Mouse (Mus musculus): ENCODE data around the gene Ugt1a5. TPM values are rescaled to one million over a fixed set of nuclear protein-coding genes. Genes with fewer than 3 reads are reported as not detected.

Gene Ugt1a5
- polyA plus RNA-seq, 1 experiment from 2014 or later = not detected

DNA sequence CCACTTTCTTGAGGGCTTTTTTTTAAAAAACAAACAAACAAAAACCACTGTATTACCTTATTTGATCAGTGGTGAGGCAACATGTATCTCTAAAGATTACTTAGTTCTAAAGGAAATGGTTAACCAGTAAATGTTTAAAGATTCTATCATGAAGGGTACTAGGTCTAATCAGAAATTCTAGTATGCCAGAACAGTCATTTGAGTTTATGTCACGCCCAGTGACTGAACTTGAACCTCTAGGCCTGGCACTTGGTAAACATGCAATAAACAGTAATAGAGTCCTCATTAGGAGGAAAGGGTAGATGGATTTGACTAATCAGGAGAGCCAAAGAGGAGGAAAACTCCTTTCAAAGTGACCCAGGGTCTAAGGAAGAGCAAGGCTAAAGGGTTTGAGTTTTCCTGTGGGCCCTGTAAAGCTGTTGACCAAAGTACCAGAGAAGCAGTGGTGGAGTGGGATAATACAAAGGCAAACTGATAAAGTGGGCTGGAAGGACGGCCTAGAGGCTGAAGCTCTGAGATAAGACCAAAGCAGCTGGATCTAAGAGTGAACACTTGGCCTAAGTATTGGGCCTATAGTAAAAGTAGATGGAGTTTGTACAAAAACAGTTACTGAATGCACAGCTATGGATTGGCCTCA is 41.1 kb downstream of the Ugt1a5 start:
- DNase-seq (ENCODE audit: low spot score) (no peak), ATAC-seq (replicated peaks; ENCODE audit: low FRiP score) (no peak)
- no peak overlapping the region for H3K27ac ChIP-seq (ENCODE audit: low read depth, low read length)
- no peaks in the 10 kb centered on the region for H3K36me3 ChIP-seq (ENCODE audit: control insufficient read depth, insufficient read depth, low read length)
- H3K4me3 ChIP-seq (ENCODE audit: low read depth, low read length) = no peak overlapping the region
- H3K4me1 ChIP-seq (replicated peaks; ENCODE audit: control insufficient read depth, insufficient read depth, low read length) = 0 out of 2 replicates have a peak, but pooled peaks cover 3% of the 10 kb centered on the region
- no peak overlapping the region for H3K9ac ChIP-seq (ENCODE audit: low read length)
- no peak overlapping the region for H3K4me2 ChIP-seq (ENCODE audit: low read depth, low read length, severe bottlenecking)
- whole genome bisulfite sequencing = 75% methylated on average over 2 of the region's 2 CpGs
- H3K9me3 ChIP-seq (ENCODE audit: control insufficient read depth, low read length) = peaks cover 16% of the 10 kb centered on the region
- no peaks in the 10 kb centered on the region for H3K27me3 ChIP-seq (ENCODE audit: control insufficient read depth, insufficient read depth, low read length)

DNA sequence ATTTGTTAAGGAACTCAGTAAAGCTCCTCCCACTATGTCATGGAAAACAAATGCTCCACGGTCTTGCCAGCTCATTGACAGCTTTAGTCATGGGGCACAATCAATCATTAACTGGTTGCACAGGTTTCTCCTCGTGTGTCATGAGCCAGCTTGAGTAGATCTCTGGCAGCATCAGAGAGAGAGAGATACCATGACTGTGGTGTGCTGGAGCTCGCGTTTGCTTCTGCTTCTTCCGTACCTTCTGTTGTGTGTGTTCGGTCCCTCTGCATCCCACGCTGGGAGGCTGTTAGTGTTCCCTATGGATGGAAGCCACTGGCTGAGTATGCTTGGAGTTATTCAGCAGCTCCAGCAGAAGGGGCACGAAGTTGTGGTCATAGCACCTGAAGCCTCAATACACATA is 46.0 kb downstream of the Ugt1a5 start, which contains the start of gene Ugt1a1:
Gene Ugt1a1 (plus strand): TSS at position 148 of the 400 bp plus-strand sequence.
- Histone ChIP-seq H3K4me2 (ENCODE audit: low read depth, low read length, severe bottlenecking) (no peak within 1 kb of the TSS), H3K27ac (ENCODE audit: low read depth, low read length) (no peak within 1 kb of the TSS), H3K9ac (ENCODE audit: low read length) (no peak within 1 kb of the TSS), H3K9me3 (ENCODE audit: control insufficient read depth, low read length) (peaks cover 51% of the 10 kb centered on the region), H3K27me3 (ENCODE audit: control insufficient read depth, insufficient read depth, low read length) (no peaks in the 10 kb centered on the region), H3K4me3 (ENCODE audit: low read depth, low read length) (no peak within 1 kb of the TSS), H3K4me1 (replicated peaks; ENCODE audit: control insufficient read depth, insufficient read depth, low read length) (no peaks in the 10 kb centered on the region), H3K36me3 (ENCODE audit: control insufficient read depth, insufficient read depth, low read length) (no peaks in the 10 kb centered on the region)
- DNase-seq (ENCODE audit: low spot score) (peak; percentile 59), ATAC-seq (replicated peaks; ENCODE audit: low FRiP score) (0 out of 2 replicates have a peak, but pooled peaks have one; percentile 4)
- 68% methylated on average over 8 of the region's 8 CpGs for WGBS

DNA sequence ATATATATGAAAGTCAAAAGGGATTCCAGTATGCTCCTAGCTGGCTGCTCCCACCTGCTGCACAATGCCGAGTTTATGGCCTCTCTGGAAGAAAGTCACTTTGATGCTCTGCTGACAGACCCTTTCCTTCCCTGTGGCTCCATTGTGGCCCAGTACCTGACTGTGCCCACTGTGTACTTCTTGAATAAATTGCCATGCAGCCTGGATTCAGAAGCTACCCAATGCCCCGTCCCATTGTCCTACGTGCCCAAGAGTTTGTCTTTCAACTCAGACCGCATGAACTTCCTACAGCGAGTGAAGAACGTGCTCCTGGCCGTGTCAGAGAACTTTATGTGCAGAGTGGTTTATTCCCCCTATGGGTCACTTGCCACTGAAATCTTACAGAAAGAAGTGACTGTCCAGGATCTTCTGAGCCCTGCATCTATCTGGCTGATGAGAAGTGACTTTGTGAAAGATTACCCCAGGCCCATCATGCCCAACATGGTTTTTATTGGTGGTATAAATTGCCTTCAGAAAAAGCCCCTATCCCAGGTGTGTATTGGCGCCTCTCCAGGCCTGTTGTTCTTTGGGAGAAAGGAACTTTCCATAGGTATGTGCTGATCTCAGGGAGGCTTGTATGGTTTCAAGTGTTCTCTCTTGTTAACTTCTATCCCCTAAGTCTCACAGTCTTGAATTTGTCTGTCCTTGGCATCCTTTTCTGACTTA is 46.7 kb downstream of the Ugt1a5 start:
- Histone ChIP-seq H3K27ac (ENCODE audit: low read depth, low read length) (no peak overlapping the region), H3K27me3 (ENCODE audit: control insufficient read depth, insufficient read depth, low read length) (no peaks in the 10 kb centered on the region), H3K4me1 (replicated peaks; ENCODE audit: control insufficient read depth, insufficient read depth, low read length) (no peaks in the 10 kb centered on the region), H3K9ac (ENCODE audit: low read length) (no peak overlapping the region), H3K4me2 (ENCODE audit: low read depth, low read length, severe bottlenecking) (no peak overlapping the region), H3K4me3 (ENCODE audit: low read depth, low read length) (no peak overlapping the region), H3K36me3 (ENCODE audit: control insufficient read depth, insufficient read depth, low read length) (no peaks in the 10 kb centered on the region), H3K9me3 (ENCODE audit: control insufficient read depth, low read length) (peaks cover 58% of the 10 kb centered on the region)
- DNase-seq (ENCODE audit: low spot score) (peak; percentile 55), ATAC-seq (replicated peaks; ENCODE audit: low FRiP score) (peak; percentile 16)
- WGBS = 61% methylated on average over 8 of the region's 8 CpGs

DNA sequence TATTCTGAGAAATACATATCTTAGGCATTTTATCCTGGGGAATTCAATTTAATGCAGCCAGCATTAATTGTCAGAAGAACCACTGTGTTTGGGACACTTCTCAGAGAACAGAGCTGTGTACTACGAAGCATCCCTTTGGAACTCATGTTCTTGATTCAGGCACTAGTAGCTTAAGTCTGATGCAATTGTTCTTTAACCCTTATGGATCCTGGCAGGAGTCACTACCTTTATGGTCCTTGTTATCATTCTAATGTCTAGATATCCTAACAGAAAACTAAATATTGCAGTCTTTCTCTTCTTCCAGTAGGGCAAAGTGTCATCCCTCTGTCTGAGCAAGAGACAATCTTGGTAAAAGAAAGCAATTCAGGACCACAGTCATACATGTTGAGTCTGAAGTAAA is 47.2 kb downstream of the Ugt1a5 start:
- ATAC-seq (replicated peaks; ENCODE audit: low FRiP score) = no peak
- Histone ChIP-seq H3K27ac (ENCODE audit: low read depth, low read length) (no peak overlapping the region), H3K27me3 (ENCODE audit: control insufficient read depth, insufficient read depth, low read length) (no peaks in the 10 kb centered on the region), H3K4me1 (replicated peaks; ENCODE audit: control insufficient read depth, insufficient read depth, low read length) (no peaks in the 10 kb centered on the region), H3K36me3 (ENCODE audit: control insufficient read depth, insufficient read depth, low read length) (no peaks in the 10 kb centered on the region), H3K9ac (ENCODE audit: low read length) (no peak overlapping the region), H3K9me3 (ENCODE audit: control insufficient read depth, low read length) (peaks cover 60% of the 10 kb centered on the region), H3K4me3 (ENCODE audit: low read depth, low read length) (no peak overlapping the region), H3K4me2 (ENCODE audit: low read depth, low read length, severe bottlenecking) (no peak overlapping the region)
- 79% methylated on average over 1 of the region's 1 CpGs for WGBS
- DNase-seq (ENCODE audit: low spot score) = no peak

DNA sequence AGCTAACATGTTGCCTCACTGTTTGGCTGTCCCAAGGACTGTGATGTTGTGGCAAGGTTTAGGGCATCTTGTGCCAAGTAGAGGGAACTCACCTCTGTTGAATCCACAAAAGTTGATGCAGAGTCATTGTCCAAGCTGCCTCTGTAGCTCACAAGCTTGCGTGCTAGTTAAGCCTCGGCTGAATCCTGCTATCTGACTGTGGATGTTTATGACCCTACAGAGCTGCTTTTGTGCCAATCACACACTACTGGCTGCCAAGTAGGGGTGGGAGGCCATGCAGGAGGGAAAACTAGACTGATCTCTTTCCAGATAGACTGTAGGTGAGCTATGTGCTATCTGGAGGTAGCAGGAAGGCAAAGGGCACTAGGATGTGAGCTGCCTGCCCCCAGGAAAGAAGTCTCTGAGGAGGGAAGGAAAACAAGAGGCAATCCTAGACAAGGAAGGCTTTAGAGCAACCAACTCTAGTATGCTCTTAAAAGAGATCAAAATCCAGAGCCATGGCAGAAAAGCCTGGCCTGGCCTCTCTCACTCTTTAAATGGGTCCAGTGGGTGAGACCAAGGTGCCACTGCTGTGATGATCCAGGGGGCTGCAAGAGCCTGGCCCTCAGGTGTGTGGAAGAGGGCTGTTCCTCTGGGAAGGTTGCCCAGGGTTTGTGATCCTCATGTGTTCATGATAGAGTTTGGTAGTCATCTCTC is 48.1 kb downstream of the Ugt1a5 start:
- H3K4me2 ChIP-seq (ENCODE audit: low read depth, low read length, severe bottlenecking) = no peak overlapping the region
- ATAC-seq (replicated peaks; ENCODE audit: low FRiP score) = no peak

DNA sequence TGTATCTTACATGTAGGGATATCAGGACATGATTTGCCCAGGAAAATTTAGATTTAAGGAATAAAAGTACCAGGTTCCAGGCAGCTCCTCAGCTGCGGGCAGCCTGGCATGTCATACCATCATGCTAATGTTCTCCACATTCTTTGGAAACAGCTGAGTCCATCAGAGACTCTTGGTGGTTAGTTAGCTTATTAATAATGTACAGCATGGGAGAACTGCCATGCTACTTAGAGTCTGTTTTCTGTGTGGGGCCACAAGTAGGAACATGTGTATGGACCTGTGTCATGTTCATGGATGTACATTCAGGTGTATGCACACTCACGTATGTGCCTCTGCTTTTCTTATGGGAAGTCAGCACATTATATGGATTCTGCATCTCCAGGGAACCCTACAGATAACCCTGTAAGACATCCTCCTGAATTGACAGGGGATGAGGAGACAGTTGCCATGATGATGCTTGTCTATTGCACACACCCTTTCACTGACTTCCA is 48.7 kb downstream of the Ugt1a5 start:
- Histone ChIP-seq H3K36me3 (ENCODE audit: control insufficient read depth, insufficient read depth, low read length) (no peaks in the 10 kb centered on the region), H3K9me3 (ENCODE audit: control insufficient read depth, low read length) (peaks cover 60% of the 10 kb centered on the region), H3K4me3 (ENCODE audit: low read depth, low read length) (no peak overlapping the region), H3K27me3 (ENCODE audit: control insufficient read depth, insufficient read depth, low read length) (no peaks in the 10 kb centered on the region), H3K4me1 (replicated peaks; ENCODE audit: control insufficient read depth, insufficient read depth, low read length) (no peaks in the 10 kb centered on the region), H3K4me2 (ENCODE audit: low read depth, low read length, severe bottlenecking) (no peak overlapping the region), H3K9ac (ENCODE audit: low read length) (no peak overlapping the region), H3K27ac (ENCODE audit: low read depth, low read length) (no peak overlapping the region)
- 80% methylated on average over 2 of the region's 2 CpGs for WGBS
- DNase-seq (ENCODE audit: low spot score) (peak; percentile 51), ATAC-seq (replicated peaks; ENCODE audit: low FRiP score) (no peak)

More for the DNA sequence above, 48.1 kb downstream of the Ugt1a5 start:
- H3K9me3 ChIP-seq (ENCODE audit: control insufficient read depth, low read length) = peaks cover 60% of the 10 kb centered on the region
- no peak overlapping the region for H3K4me3 ChIP-seq (ENCODE audit: low read depth, low read length)
- H3K9ac ChIP-seq (ENCODE audit: low read length) = no peak overlapping the region
- H3K27ac ChIP-seq (ENCODE audit: low read depth, low read length) = no peak overlapping the region
- H3K4me1 ChIP-seq (replicated peaks; ENCODE audit: control insufficient read depth, insufficient read depth, low read length) = no peaks in the 10 kb centered on the region
- no peaks in the 10 kb centered on the region for H3K36me3 ChIP-seq (ENCODE audit: control insufficient read depth, insufficient read depth, low read length)
- WGBS = 86% methylated on average over 2 of the region's 2 CpGs
- no peaks in the 10 kb centered on the region for H3K27me3 ChIP-seq (ENCODE audit: control insufficient read depth, insufficient read depth, low read length)
- DNase-seq (ENCODE audit: low spot score) = peak; percentile 66

DNA sequence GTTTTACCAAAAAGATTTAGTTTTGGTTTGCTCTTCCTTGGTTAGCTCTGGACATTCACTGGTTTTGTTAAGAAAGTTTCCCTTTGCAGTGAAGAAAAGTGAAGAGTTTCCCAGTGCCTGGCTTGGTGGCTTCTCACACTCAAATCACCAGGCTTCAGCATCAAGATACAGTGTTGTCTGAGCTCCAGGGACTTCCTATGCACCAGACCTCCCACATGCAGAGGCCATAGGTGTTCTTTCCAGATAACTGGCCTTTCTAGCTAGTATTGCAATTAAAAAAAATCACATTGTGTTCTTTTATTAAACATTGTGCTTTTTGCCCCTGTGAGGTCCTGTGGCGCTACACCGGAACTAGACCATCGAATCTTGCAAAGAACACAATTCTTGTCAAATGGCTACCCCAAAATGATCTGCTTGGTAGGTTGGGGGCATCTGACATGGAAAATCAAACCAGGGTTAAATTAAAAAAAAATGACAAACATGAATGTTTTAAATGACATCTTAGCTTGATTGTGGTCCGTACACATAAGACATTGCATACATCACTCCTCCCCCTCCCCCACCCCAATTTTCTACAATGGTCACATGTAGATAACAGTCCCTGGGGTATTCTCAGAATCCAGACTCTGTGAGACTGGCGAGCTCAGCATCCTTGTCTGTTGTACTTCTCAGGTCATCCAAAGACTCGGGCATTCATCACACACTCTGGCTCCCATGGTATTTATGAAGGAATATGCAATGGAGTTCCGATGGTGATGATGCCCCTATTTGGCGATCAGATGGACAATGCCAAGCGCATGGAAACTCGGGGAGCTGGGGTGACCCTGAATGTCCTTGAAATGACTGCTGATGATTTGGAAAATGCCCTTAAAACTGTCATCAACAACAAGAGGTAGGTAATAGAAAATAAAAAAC is 49.9 kb downstream of the Ugt1a5 start:
- peak; percentile 54 for DNase-seq (ENCODE audit: low spot score)
- no peak overlapping the region for H3K27ac ChIP-seq (ENCODE audit: low read depth, low read length)
- 71% methylated on average over 10 of the region's 10 CpGs for WGBS
- no peaks in the 10 kb centered on the region for H3K27me3 ChIP-seq (ENCODE audit: control insufficient read depth, insufficient read depth, low read length)
- peaks cover 60% of the 10 kb centered on the region for H3K9me3 ChIP-seq (ENCODE audit: control insufficient read depth, low read length)
- H3K4me1 ChIP-seq (replicated peaks; ENCODE audit: control insufficient read depth, insufficient read depth, low read length) = no peaks in the 10 kb centered on the region
- ATAC-seq (replicated peaks; ENCODE audit: low FRiP score) = no peak
- no peak overlapping the region for H3K9ac ChIP-seq (ENCODE audit: low read length)
- H3K4me3 ChIP-seq (ENCODE audit: low read depth, low read length) = no peak overlapping the region
- no peak overlapping the region for H3K4me2 ChIP-seq (ENCODE audit: low read depth, low read length, severe bottlenecking)
- H3K36me3 ChIP-seq (ENCODE audit: control insufficient read depth, insufficient read depth, low read length) = no peaks in the 10 kb centered on the region

DNA sequence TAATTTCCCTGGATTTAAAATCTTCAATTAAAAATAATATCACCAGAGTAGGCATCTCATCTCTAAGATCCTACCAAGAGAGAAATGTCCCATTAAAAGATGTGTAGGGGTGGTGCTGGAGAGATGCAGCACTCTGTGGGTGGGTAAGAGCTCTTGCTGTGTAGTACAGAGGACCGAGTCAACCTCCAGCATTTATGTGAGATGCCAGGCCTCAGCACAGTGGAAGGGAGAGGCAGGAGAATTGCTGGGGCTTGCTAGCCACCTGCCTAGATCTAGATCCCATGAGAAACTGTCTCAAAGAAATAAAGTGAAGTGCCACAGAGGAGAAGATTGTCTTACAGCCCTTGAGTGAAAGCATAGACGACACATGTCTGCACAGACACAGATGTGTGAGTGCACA is 50.7 kb downstream of the Ugt1a5 start:
- H3K9me3 ChIP-seq (ENCODE audit: control insufficient read depth, low read length) = peaks cover 57% of the 10 kb centered on the region
- 54% methylated on average over 2 of the region's 2 CpGs for WGBS
- no peak for ATAC-seq (replicated peaks; ENCODE audit: low FRiP score)

More for the DNA sequence above, 50.7 kb downstream of the Ugt1a5 start:
- H3K27ac ChIP-seq (ENCODE audit: low read depth, low read length) = no peak overlapping the region
- H3K4me3 ChIP-seq (ENCODE audit: low read depth, low read length) = no peak overlapping the region
- H3K27me3 ChIP-seq (ENCODE audit: control insufficient read depth, insufficient read depth, low read length) = no peaks in the 10 kb centered on the region
- H3K4me2 ChIP-seq (ENCODE audit: low read depth, low read length, severe bottlenecking) = no peak overlapping the region
- no peak overlapping the region for H3K9ac ChIP-seq (ENCODE audit: low read length)
- no peaks in the 10 kb centered on the region for H3K4me1 ChIP-seq (replicated peaks; ENCODE audit: control insufficient read depth, insufficient read depth, low read length)
- no peaks in the 10 kb centered on the region for H3K36me3 ChIP-seq (ENCODE audit: control insufficient read depth, insufficient read depth, low read length)
- DNase-seq (ENCODE audit: low spot score) = peak; percentile 51

Measured in forebrain, embryonic 11.5 days (tissue).